In genomic region chr2:164744987-164745386, GRCm38 (mm10) we compare ENCODE assay signal across 8 mouse cellular contexts. TPM values are rescaled to one million over a fixed set of nuclear protein-coding genes. Genes with fewer than 3 reads are reported as not detected.
DNase-seq lines count a peak whose midpoint lies in the region; ATAC-seq and TF ChIP-seq lines count a peak whose summit lies in the region.

No protein-coding gene starts in this region.

- H3K9ac ChIP-seq in forebrain, embryonic 14.5 days (ENCODE audit: low read length) = peak overlapping the region; percentile 93
- H3K9ac ChIP-seq in liver, embryonic 13.5 days = peak overlapping the region; percentile 97

- peaks cover 12% of the 10 kb centered on the region for H3K4me1 ChIP-seq in cerebellum, adult 2 months (ENCODE audit: control insufficient read depth, insufficient read depth, low read length)
- peaks cover 10% of the 10 kb centered on the region; the same call in 1 of the 2 replicates for H3K4me1 ChIP-seq in forebrain, embryonic 14.5 days (ENCODE audit: control insufficient read depth, insufficient read depth, low read length)
- peaks cover 51% of the 10 kb centered on the region for H3K4me1 ChIP-seq in liver, embryonic 13.5 days (replicated peaks)

- WGBS in cerebellum, adult 2 months = 62% methylated on average over 13 of the region's 13 CpGs
- WGBS in forebrain, embryonic 14.5 days = 78% methylated on average over 13 of the region's 13 CpGs
- 48% methylated on average over 13 of the region's 13 CpGs for WGBS in liver, embryonic 13.5 days (ENCODE audit: insufficient replicate concordance)

- TF ChIP-seq CTCF in cerebellum, adult 2 months (IDR thresholded peaks at IDR 0.05; ENCODE audit: borderline replicate concordance, insufficient read depth, low read depth, low read length) = no peak

- H3K9me3 ChIP-seq in forebrain, embryonic 14.5 days (replicated peaks; ENCODE audit: control insufficient read depth, low read length) = no peaks in the 10 kb centered on the region
- no peaks in the 10 kb centered on the region for H3K9me3 ChIP-seq in liver, embryonic 13.5 days (replicated peaks)

- no peaks in the 10 kb centered on the region for H3K27me3 ChIP-seq in cerebellum, adult 2 months (ENCODE audit: control insufficient read depth, insufficient read depth, low read length)
- no peaks in the 10 kb centered on the region for H3K27me3 ChIP-seq in forebrain, embryonic 14.5 days (replicated peaks; ENCODE audit: control insufficient read depth, insufficient read depth, low read length)
- 0 out of 2 replicates have a peak, but pooled peaks cover 28% of the 10 kb centered on the region for H3K27me3 ChIP-seq in liver, embryonic 13.5 days

- no peak for ATAC-seq in forebrain, embryonic 14.5 days
- no peak for ATAC-seq in liver, embryonic 13.5 days (ENCODE audit: low read depth)

- no peak for TF ChIP-seq POLR2A in cerebellum, adult 2 months (IDR thresholded peaks at IDR 0.05; ENCODE audit: borderline replicate concordance, insufficient read depth, low read length)

- peak overlapping the region; percentile 87 for H3K4me2 ChIP-seq in forebrain, embryonic 14.5 days (ENCODE audit: low read length)
- H3K4me2 ChIP-seq in liver, embryonic 13.5 days = peak overlapping the region; percentile 93

- H3K27ac ChIP-seq in cerebellum, adult 2 months (ENCODE audit: insufficient read depth, low read length) = no peak overlapping the region
- H3K27ac ChIP-seq in forebrain, embryonic 14.5 days (ENCODE audit: low read depth, low read length) = no peak overlapping the region
- H3K27ac ChIP-seq in liver, embryonic 13.5 days = peak overlapping the region; percentile 89

- H3K36me3 ChIP-seq in forebrain, embryonic 14.5 days (ENCODE audit: control insufficient read depth, insufficient read depth, low read length) = peaks cover 18% of the 10 kb centered on the region
- H3K36me3 ChIP-seq in liver, embryonic 13.5 days = peaks cover 28% of the 10 kb centered on the region

- H3K4me3 ChIP-seq in cerebellum, adult 2 months (replicated peaks; ENCODE audit: insufficient read depth, low read depth, low read length) = peak overlapping the region; percentile 91
- peak overlapping the region; percentile 88 for H3K4me3 ChIP-seq in forebrain, embryonic 14.5 days (ENCODE audit: low read depth, low read length)
- peak overlapping the region; percentile 91 for H3K4me3 ChIP-seq in liver, embryonic 13.5 days (replicated peaks)

- no peak for DNase-seq in cerebellum, adult 2 months
- DNase-seq in cerebellum, adult 9-10 months = no peak
- peak; percentile 9 for DNase-seq in 3T3-L1 (ENCODE audit: low read depth, low spot score)
- DNase-seq in forebrain, embryonic 14.5 days (ENCODE audit: low spot score) = no peak
- no peak for DNase-seq in liver, embryonic 13.5 days
- DNase-seq in left cerebral cortex, adult 18-20 months (ENCODE audit: low spot score in 2 of 2) = no peak
- DNase-seq in urinary bladder, postnatal 14 days (ENCODE audit: low spot score) = no peak
- DNase-seq in spleen, postnatal 10 days (ENCODE audit: low spot score in 2 of 2) = no peak

RNA-seq across cellular contexts. Expression of gene Wfdc3, which starts 0.7 kb away (rescaled TPM):
- polyA plus RNA-seq in cerebellum, adult 2 months (2012; rRNA removed) = 0.84 and 0.93 TPM in 2 replicates
- polyA plus RNA-seq in forebrain, embryonic 14.5 days (2014; fragmentation: Nextera tagmentation; extraction: Ambion mirVana) = 0.35 and 0.77 TPM in 2 replicates
- polyA plus RNA-seq in liver, embryonic 13.5 days (2015; fragmentation: Nextera tagmentation; extraction: Ambion mirVana) = 0.93 and 1.0 TPM in 2 replicates
- total RNA-seq in left cerebral cortex, adult 18-20 months (2021) = 1 to 10 TPM; 1.3 to 1.5 TPM

RNA-seq across cellular contexts. Expression of gene Dnttip1, which starts 0.8 kb away (rescaled TPM):
- polyA plus RNA-seq in cerebellum, adult 2 months (2012; rRNA removed) = 43.1 and 44.3 TPM in 2 replicates
- 62.2 and 64.9 TPM in 2 replicates for polyA plus RNA-seq in forebrain, embryonic 14.5 days (2014; fragmentation: Nextera tagmentation; extraction: Ambion mirVana)
- polyA plus RNA-seq in liver, embryonic 13.5 days (2015; fragmentation: Nextera tagmentation; extraction: Ambion mirVana) = 47.3 and 49.8 TPM in 2 replicates
- total RNA-seq in left cerebral cortex, adult 18-20 months (2021) = 10 to 100 TPM; 34.5 to 37.5 TPM

RNA-seq across cellular contexts. Expression of gene Ube2c, which starts 24.7 kb away (rescaled TPM):
- 0.55 and 1.0 TPM in 2 replicates for polyA plus RNA-seq in cerebellum, adult 2 months (2012; rRNA removed)
- polyA plus RNA-seq in forebrain, embryonic 14.5 days (2014; fragmentation: Nextera tagmentation; extraction: Ambion mirVana) = 162 and 198 TPM in 2 replicates
- 762 and 764 TPM in 2 replicates for polyA plus RNA-seq in liver, embryonic 13.5 days (2015; fragmentation: Nextera tagmentation; extraction: Ambion mirVana)
- not detected for total RNA-seq in left cerebral cortex, adult 18-20 months (2021)

RNA-seq across cellular contexts. Expression of gene Spint5, which starts 29.9 kb away (rescaled TPM):
- not detected in 2 replicates for polyA plus RNA-seq in cerebellum, adult 2 months (2012; rRNA removed)
- polyA plus RNA-seq in forebrain, embryonic 14.5 days (2014; fragmentation: Nextera tagmentation; extraction: Ambion mirVana) = not detected in 2 replicates
- polyA plus RNA-seq in liver, embryonic 13.5 days (2015; fragmentation: Nextera tagmentation; extraction: Ambion mirVana) = not detected in 2 replicates
- not detected for total RNA-seq in left cerebral cortex, adult 18-20 months (2021)

RNA-seq across cellular contexts. Expression of gene Tnnc2, which starts 34.8 kb away (rescaled TPM):
- polyA plus RNA-seq in cerebellum, adult 2 months (2012; rRNA removed) = 0.57 and 0.62 TPM in 2 replicates
- polyA plus RNA-seq in forebrain, embryonic 14.5 days (2014; fragmentation: Nextera tagmentation; extraction: Ambion mirVana) = not detected in 2 replicates
- 5.1 and 8.4 TPM in 2 replicates for polyA plus RNA-seq in liver, embryonic 13.5 days (2015; fragmentation: Nextera tagmentation; extraction: Ambion mirVana)
- 1 to 10 TPM; 1.7 TPM for total RNA-seq in left cerebral cortex, adult 18-20 months (2021)

Comparison
In these comparisons a context has a peak if more than half of its experiments do, and no peak if none do; other contexts are left out.
1. RNA of gene Ube2c, which starts 24.7 kb away (polyA plus RNA-seq): 762 to 764 TPM in liver, embryonic 13.5 days and 162 to 198 TPM in forebrain, embryonic 14.5 days; 0.55 to 1.0 TPM in cerebellum, adult 2 months; every median in the first group is over 10 times any median in the second.
2. Peak in every context shown above with its lines, with median percentiles within 50 percentile points of each other: H3K4me3 ChIP-seq.